Mouse (Mus musculus) gastrocnemius, postnatal 10 days (tissue): ENCODE measurements around the gene Amotl1. TPM values are rescaled to one million over a fixed set of nuclear protein-coding genes. Genes with fewer than 3 reads are reported as not detected.

Source experiments
- DNase-seq: peaks from one replicate; pipeline ENCODE4 v3.0.0; 2021; ENCODE audit warnings: mixed read lengths
- total RNA-seq, 2 experiments: library from RNA; stranded (reverse); gene quantifications; 2 replicates each; pipeline ENCODE4 v1.2.3; 2021

The Amotl1 gene
- total RNA-seq, 2 experiments from 2014 or later: 271 to 282 TPM

DNA sequence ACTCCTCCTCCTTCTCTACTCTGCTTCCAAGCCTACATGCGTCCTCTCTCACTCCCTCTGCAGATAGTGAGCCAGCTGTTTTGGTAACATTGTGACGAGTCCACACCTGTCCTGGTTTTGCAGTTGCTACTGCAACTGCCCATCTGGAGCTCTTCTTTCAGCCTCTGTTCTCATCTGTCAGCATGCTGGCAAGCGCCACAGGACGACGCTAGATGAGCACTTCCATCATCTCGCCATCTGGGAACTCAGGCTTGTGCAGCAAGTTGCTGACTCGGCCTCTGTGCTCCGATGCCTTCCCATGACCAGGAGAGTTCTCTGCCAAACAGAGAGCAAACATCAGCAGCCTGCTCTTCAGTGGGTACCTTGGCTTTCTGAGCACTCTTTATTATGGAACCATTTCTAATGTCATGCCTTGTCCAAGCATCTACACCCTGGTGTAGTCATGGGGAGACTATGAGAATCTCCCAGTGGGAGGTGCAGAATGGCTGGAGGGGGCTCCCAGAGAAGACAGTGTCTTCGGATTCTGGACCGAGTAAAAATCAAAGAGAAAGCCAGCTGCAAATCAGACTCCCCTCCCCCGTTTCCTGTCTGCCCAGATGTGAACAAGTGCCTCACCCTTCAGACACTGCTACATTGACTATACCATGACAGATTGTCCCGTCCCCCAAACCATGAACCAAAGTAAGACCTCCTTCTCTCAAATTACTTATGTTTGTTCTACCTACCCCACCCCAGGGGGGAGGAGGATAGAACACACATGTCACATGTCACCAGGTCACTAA is 97.1 kb downstream of the Amotl1 start:
- DNase-seq: peak; percentile 37

DNA sequence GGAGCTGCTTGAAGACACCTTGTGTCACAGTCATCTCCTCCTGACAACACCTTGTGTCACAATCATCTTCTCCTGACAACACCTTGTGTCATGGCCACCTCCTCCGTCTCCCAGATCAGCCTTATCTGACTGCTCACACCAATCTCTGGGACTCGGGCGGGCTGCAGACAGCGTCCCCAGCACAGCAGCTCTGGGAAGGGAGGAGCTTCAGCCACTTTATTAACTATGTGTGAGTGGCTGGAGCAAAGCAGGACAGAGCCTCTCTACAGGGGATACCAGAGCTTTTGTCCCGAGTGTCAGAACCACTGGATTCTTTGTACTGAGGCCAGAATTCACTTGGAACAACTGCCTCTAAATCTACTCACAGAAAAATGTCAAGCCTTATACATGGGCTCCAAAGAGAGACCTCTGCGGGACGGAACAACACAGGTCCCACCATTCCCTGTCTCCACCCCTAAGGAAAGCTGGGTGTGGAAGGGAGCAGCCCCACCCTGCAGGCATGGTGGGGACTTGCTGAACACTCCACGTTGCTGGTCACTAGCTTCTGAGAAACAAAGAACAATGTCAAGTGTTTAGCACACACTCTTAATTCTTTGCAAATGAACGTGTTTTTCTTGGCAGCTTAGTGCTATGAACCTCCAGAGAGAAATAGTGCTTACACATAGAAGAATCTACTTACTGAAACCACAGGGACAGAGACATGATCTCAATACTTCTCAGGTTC is 100.7 kb downstream of the Amotl1 start:
- DNase-seq: no peak

- DNase-seq: no peak
Measured at GRCm38 (mm10) chr9:14534833-14535456, 109.9 kb downstream of the Amotl1 start.

- no peak for DNase-seq
Measured at GRCm38 (mm10) chr9:14533659-14534058, 111.2 kb downstream of the Amotl1 start.

DNA sequence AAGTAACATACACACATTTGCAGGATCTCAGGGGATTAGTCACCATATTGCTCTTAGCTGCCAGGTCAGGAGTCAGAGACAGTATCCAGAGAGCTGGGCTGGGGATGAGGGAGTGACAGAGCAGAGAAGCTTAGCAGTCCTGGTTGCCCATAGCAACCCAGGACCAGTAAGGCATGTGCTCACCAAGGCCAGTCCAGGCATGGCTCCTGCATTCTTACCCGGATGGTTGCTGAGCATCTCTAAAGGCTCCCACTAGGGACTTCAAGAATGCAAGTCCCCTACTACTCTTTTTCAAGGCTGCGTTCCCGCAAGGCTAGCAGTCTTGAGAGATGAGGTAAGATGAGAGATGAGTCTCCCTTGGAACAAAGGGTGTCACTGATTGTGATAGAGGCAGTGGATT is 112.6 kb downstream of the Amotl1 start:
- no peak for DNase-seq

DNA sequence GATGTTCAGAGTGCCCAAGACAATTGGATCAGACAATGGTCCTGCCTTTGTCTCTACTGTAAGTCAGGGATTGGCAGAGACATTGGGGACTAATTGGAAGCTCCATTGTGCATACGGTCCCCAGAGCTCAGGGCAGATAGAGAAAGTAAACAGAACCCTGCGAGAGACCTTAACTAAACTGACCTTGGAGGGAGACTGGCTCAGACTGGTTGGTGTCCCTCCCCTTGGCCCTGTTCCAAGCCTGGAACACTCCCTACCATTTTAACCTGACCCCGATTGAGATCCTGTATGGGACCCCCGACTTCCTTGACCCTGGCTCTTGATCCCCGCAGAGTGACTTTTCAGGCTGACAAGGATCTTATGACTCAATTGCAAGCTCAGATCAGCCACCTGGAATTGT is 114.9 kb downstream of the Amotl1 start:
- no peak for DNase-seq

- peak; percentile 75 for DNase-seq
Measured at GRCm38 (mm10) chr9:14523408-14524043, 121.3 kb downstream of the Amotl1 start.

- DNase-seq: no peak
Measured at GRCm38 (mm10) chr9:14521695-14522094, 123.2 kb downstream of the Amotl1 start.

GRCm38 (mm10) chr9:14520971-14521670 is 123.7 kb downstream of the Amotl1 start:
- no peak for DNase-seq

- no peak for DNase-seq
Measured at GRCm38 (mm10) chr9:14518105-14518504, 126.8 kb downstream of the Amotl1 start.

DNA sequence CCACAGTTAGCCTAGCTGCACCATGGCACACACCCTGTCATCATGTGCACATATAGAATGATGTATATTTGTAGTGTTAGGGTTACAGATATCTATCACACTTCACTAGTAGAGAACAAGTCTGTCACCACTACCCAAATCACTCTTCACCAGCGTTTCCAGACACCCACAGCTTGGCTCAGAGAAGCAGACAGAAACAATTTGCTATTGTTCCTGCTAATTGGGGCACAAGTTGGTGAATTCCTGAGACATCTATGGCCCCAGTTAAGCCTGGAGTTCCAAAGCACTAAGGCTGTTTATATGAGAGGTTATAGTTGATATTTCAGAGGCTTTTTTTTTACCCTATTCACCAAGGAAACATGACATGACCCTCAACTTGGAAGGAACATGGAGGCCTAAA is 127.6 kb downstream of the Amotl1 start:
- no peak for DNase-seq

DNA sequence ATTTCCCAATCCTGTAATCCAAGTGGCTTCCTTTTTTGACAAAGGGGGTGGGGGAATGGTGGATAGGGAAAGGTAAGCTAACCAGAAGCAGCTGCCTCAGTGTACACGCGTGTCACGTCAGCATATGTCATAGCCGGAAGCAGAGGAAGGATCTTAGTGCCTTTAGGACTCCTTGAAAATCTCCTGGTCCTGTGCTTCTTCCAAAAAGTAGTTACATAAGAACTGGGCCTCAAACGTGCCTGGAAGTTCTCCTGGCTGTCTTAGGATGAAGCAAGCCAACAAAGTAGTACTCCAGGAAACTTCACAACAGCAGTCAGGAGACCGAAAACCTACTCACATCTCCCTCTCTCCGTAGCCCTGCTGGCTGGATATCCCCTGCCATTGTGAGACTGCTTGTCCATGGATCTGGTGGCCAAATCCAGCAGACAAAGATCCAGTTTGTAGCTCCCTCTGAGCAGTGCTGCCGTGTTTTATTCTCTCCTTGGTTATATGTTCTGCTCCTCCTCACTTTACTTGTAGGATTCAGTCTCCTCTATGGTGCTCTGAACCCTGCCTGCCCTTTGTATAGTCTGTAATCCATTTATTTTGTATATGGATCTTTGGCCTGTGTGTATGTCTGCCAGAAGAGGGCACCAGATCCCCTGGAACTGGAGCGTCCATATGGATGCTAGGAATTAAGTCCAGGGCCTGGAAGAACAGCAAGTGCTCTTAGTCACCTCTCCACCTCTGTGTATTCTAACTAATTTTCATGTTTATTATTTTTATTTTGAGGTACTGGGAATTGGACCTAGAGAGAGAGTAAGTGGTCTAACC is 132.0 kb downstream of the Amotl1 start:
- peak; percentile 22 for DNase-seq

DNA sequence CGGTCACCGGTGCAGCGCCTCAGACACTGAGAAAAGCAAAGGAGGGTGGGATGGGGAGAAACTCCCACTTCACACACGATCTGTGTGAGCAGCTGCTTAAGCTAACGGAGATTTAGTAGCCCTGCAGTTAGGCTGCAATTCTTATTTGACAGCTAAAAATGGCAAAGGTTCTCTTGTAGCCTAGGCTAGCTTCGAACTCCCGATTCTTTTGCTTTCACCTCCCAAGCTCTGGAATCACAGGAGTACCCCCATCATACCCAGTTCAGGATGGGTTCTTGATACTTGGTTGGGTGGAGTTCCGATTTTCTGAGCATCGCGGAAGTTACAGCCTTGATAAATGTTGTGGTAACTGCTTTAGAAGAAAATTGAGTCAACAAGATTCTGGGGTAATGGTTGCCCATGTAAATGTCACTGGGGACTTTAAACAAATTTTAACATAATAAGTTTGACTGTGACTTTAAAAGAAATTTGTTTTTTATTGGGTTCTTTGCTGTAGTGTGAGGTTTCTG is 143.9 kb downstream of the Amotl1 start:
- DNase-seq: no peak

- peak; percentile 91 for DNase-seq
Measured at GRCm38 (mm10) chr9:14500023-14500915, 144.6 kb downstream of the Amotl1 start, which contains the start of the genes Kdm4d and Cwc15. Gene Kdm4d (minus strand): TSS chr9:14500482. Gene Cwc15 (plus strand): TSS chr9:14500617.

DNA sequence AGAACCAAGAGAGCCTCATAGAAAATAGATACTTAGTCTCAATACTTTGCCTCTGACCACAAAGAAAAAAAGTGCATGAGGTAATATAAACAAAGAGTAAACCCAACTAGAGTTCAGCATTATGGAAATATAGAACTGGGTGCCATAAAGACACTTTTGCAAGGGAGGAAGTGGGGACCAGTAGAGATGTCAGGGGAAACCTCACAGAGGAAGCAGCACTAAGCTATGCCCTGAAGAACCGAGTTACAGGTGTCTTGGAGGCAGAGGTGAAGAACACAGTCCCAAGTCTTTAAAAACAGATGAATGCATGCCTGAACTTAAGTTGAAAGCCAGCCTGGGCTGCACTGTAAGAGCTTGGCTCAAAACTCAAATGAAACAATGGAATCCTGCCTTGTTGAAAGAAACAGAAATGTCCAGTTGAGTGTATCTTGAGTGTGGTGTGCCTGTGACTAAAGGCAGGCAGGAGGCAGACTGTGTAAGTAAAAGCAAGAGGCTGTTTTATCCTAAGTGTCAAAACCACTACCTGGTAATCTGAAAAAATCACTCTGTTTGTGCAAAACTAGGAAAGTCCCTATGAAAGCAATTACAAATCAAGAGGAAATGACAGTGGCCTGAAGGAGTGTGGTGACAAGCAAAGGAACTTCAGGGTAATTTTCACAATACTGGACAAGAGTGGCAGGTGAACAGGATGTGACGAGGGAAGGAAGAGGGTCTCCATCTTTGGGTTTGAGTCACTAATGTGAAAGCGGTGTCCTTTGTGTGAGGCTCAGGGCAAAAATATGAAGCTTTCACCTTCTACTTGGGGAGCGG is 145.8 kb downstream of the Amotl1 start:
- no peak for DNase-seq
